28 mouse cellular contexts compared by ENCODE assay signal in the genomic region with DNA sequence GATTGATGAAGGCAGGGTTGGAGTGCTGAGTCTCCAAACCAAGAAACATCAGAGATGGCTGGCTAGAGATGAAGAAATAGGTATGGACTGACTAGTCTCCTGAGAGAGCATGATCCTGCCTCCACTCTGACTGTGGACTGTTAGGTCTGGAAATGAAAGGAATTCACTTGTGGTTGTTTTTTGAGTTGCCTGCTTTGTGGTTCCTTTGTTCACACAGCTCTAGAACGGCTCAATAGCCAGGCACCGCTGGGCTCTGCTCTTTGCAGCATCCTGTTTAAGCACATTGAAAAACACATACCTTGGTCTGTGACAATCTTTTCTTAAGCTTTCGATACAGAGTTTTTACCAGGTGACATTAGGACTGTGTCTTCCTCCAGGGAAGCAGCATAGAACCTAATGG.
A peak's percentile ranks its signal among the peaks of the same experiment; 100 is the strongest.
DNase-seq lines count a peak whose midpoint lies in the region; ATAC-seq lines count a peak whose summit lies in the region.
"Had no signal": no experiment of that assay in that cellular context is flagged by ENCODE, and none has a peak within 500 bp of the region (broad histone marks: within the 10 kb centered on the region; RNA-seq: fewer than 3 reads in every experiment).

No protein-coding gene starts in this region.

- intact Hi-C loops in heart, postnatal 10 days (cut with DNase I) = no loop called here

- no peaks in the 10 kb centered on the region for H3K9me3 ChIP-seq in heart, embryonic 10.5 days
- H3K9me3 ChIP-seq: embryonic facial prominence, embryonic 10.5 days; embryonic facial prominence, embryonic 13.5 days; forebrain, embryonic 10.5 days; forebrain, embryonic 13.5 days; hindbrain, embryonic 10.5 days; hindbrain, embryonic 13.5 days; intestine, embryonic 15.5 days had no signal

- H3K27me3 ChIP-seq in heart, embryonic 10.5 days (ENCODE audit: insufficient read depth, poor library complexity, severe bottlenecking) = no peaks in the 10 kb centered on the region
- H3K27me3 ChIP-seq: embryonic facial prominence, embryonic 13.5 days; forebrain, embryonic 13.5 days; hindbrain, embryonic 13.5 days; intestine, embryonic 15.5 days had no signal

- peak; percentile 41 for DNase-seq in heart, embryonic 10.5 days (ENCODE audit: low spot score)
- DNase-seq in heart, postnatal 10 days = no peak
- DNase-seq in CD4-positive helper T cell, adult 2 months (ENCODE audit: low read depth, low spot score) = peak; percentile 11
- peak; percentile 16 for DNase-seq in T-cell, adult 2 months (ENCODE audit: low spot score)
- no peak for DNase-seq in gastrocnemius, adult 8-10 months (ENCODE audit: low spot score in 2 of 2)
- DNase-seq: adrenal gland, postnatal 10 days; B cell, adult 2 months; cerebellum, adult 11-12 months; cerebellum, adult 8-10 months; cerebellum, postnatal 10 days; cerebellum, postnatal 36 days; embryo, embryonic 11 days; gastrocnemius, postnatal 14 days; heart, adult 18-20 months; heart, postnatal 36 days; kidney, adult 11 months had no signal

- no peak for ATAC-seq in cerebellum, adult (ENCODE audit: insufficient number of reproducible peaks, low FRiP score, low TSS enrichment)
- ATAC-seq: CD4-positive, CD25-positive, alpha-beta regulatory T cell, adult 4 months; forebrain, embryonic 13.5 days; forebrain, embryonic 16.5 days; hindbrain, embryonic 16.5 days; intestine, embryonic 15.5 days had no signal

- 72% methylated on average over 3 of the region's 3 CpGs for WGBS in heart, embryonic 10.5 days

- no peak overlapping the region for H3K27ac ChIP-seq in heart, embryonic 10.5 days
- H3K27ac ChIP-seq: embryonic facial prominence, embryonic 10.5 days; embryonic facial prominence, embryonic 13.5 days; forebrain, embryonic 10.5 days; forebrain, embryonic 13.5 days; hindbrain, embryonic 10.5 days; hindbrain, embryonic 13.5 days; intestine, embryonic 15.5 days had no signal

- peaks cover 49% of the 10 kb centered on the region for H3K4me1 ChIP-seq in heart, embryonic 10.5 days

- H3K4me3 ChIP-seq in heart, embryonic 10.5 days = no peak overlapping the region
- H3K4me3 ChIP-seq: embryonic facial prominence, embryonic 10.5 days; embryonic facial prominence, embryonic 13.5 days; erythroblast, embryonic 14.5 days; forebrain, embryonic 10.5 days; forebrain, embryonic 13.5 days; hindbrain, embryonic 10.5 days; hindbrain, embryonic 13.5 days; intestine, embryonic 15.5 days had no signal

- H3K36me3 ChIP-seq in heart, embryonic 10.5 days = peaks cover 2% of the 10 kb centered on the region
- H3K36me3 ChIP-seq: embryonic facial prominence, embryonic 10.5 days; embryonic facial prominence, embryonic 13.5 days; forebrain, embryonic 10.5 days; hindbrain, embryonic 10.5 days; hindbrain, embryonic 13.5 days; intestine, embryonic 15.5 days had no signal

Comparison
In these comparisons a context has a peak if more than half of its experiments do, and no peak if none do; other contexts are left out.
1. DNase-seq: peak in heart, embryonic 10.5 days (single experiment), CD4-positive helper T cell, adult 2 months (single experiment) and T-cell, adult 2 months (single experiment); none in heart, postnatal 10 days (0 of 2) and gastrocnemius, adult 8-10 months (0 of 2).